Mouse (Mus musculus) bone marrow, adult 2 months (tissue): ENCODE measurements around the gene Tbc1d10a.

Experiments
- CTCF ChIP-seq: fragments of 200-500 bp; IDR thresholded peaks from 2 replicates; pipeline ENCODE4 v1.5.1; 2011; ENCODE audit warnings: low read length, control low read depth; ENCODE audit not compliant: control insufficient read depth, insufficient read depth
- POLR2A ChIP-seq: fragments of 200-500 bp; IDR thresholded peaks from 2 replicates; pipeline ENCODE4 v1.6.1; 2011; ENCODE audit warnings: low read depth, mild to moderate bottlenecking, control low read depth, low read length, borderline replicate concordance; ENCODE audit not compliant: control insufficient read depth

GRCm38 (mm10) chr11:4177716-4178115, 8.9 kb upstream of the Tbc1d10a start:
- no peak for TF ChIP-seq POLR2A
- no peak for TF ChIP-seq CTCF
